Mouse (Mus musculus): ENCODE results near the gene Cep44. TPM values are rescaled to one million over a fixed set of nuclear protein-coding genes. Genes with fewer than 3 reads are reported as not detected.

Gene Cep44
- polyA plus RNA-seq, 1 experiment from 2014 or later: 24.5 TPM

Small RNA genes within 50 kb of the gene (microRNA-seq; reads per million reads assigned to microRNA genes)
- not detected for gene Gm25992

Other genes with a start within 250 kb of the Cep44 start
- gene Fbxo8, start within 50 bp of the Cep44 start, polyA plus RNA-seq (2015; fragmentation: Nextera tagmentation; extraction: Ambion mirVana): 37.8 and 42.4 TPM in 2 replicates